Mouse (Mus musculus) liver, embryonic 16.5 days (tissue): ENCODE measurements around the gene Far1. TPM values are rescaled to one million over a fixed set of nuclear protein-coding genes. Genes with fewer than 3 reads are reported as not detected.

Experiments used
- ATAC-seq: fragments of 200-750 bp; cut with Nextera tagmentation; 2 replicates; pipeline ENCODE4 v1.8.0; 2017; ENCODE audit warnings: low read depth, mild to moderate bottlenecking, moderate number of reproducible peaks, moderate library complexity
- H3K27ac ChIP-seq: fragments of 300-500 bp; sonication (generic); 2 replicates; pipeline ENCODE4 v1.5.1; 2014; ENCODE audit warnings: mild to moderate bottlenecking, low read length
- H3K27me3 ChIP-seq: fragments of 300-500 bp; sonication (generic); 2 replicates; pipeline ENCODE4 v1.6.1; 2014; ENCODE audit warnings: low read depth, low read length, mixed read lengths; ENCODE audit not compliant: control insufficient read depth, insufficient read depth
- H3K36me3 ChIP-seq: fragments of 300-500 bp; sonication (generic); 2 replicates; pipeline ENCODE4 v1.6.1; 2014; ENCODE audit warnings: mild to moderate bottlenecking; ENCODE audit not compliant: control insufficient read depth, insufficient read depth
- H3K4me1 ChIP-seq: fragments of 300-500 bp; sonication (generic); 2 replicates; pipeline ENCODE4 v1.6.1; 2014; ENCODE audit warnings: low read depth, low read length, mixed read lengths; ENCODE audit not compliant: control insufficient read depth
- H3K4me2 ChIP-seq: fragments of 300-500 bp; sonication (generic); 2 replicates; pipeline ENCODE4 v1.6.1; 2014; ENCODE audit warnings: low read depth, low read length, mixed read lengths
- H3K4me3 ChIP-seq: fragments of 300-500 bp; sonication (generic); 2 replicates; pipeline ENCODE4 v1.5.1; 2014; ENCODE audit warnings: low read depth, mild to moderate bottlenecking, low read length
- H3K9ac ChIP-seq: fragments of 300-500 bp; sonication (generic); 2 replicates; pipeline ENCODE4 v1.6.1; 2014; ENCODE audit warnings: low read depth, low read length
- H3K9me3 ChIP-seq: fragments of 300-500 bp; sonication (generic); replicated peaks from 2 replicates; pipeline ENCODE4 v1.6.1; 2016; ENCODE audit warnings: low read length; ENCODE audit not compliant: control insufficient read depth
- WGBS: fragments of 180-500 bp; shearing (Covaris S2); extraction: QIAGEN DNeasy Blood & Tissue Kit; methylation state at CpG from one replicate; pipeline ENCODE4 v1.1.7; 2014; ENCODE audit not compliant: insufficient replicate concordance; 5-methylcytosine and 5-hydroxymethylcytosine counted together
- polyA plus RNA-seq: library from polyadenylated mRNA; unstranded; fragments of >200 nt; fragmentation: Nextera tagmentation; extraction: Ambion mirVana; gene quantifications from 2 replicates; pipeline ENCODE4 v1.2.1, GENCODE M21; 2015

Far1 gene
- polyA plus RNA-seq, 1 experiment from 2014 or later = 20.4 TPM

- no peak overlapping the region for H3K4me3 ChIP-seq
- no peak for ATAC-seq
- WGBS = 66% methylated on average over 4 of the region's 4 CpGs
- H3K9me3 ChIP-seq = no peaks in the 10 kb centered on the region
- H3K27me3 ChIP-seq = peaks cover 3% of the 10 kb centered on the region; the same call in 1 of the 2 replicates
- no peak overlapping the region for H3K9ac ChIP-seq
- H3K36me3 ChIP-seq = no peaks in the 10 kb centered on the region
- H3K4me1 ChIP-seq = no peaks in the 10 kb centered on the region
- no peak overlapping the region for H3K27ac ChIP-seq
- H3K4me2 ChIP-seq = no peak overlapping the region
Observed at GRCm38 (mm10) chr7:113505516-113506045, 8.1 kb upstream of the Far1 start.

- Histone ChIP-seq H3K9me3 (no peaks in the 10 kb centered on the region), H3K36me3 (no peaks in the 10 kb centered on the region), H3K27me3 (peaks cover 3% of the 10 kb centered on the region; the same call in 1 of the 2 replicates), H3K4me3 (no peak overlapping the region), H3K4me1 (peaks cover 13% of the 10 kb centered on the region), H3K27ac (no peak overlapping the region), H3K4me2 (no peak overlapping the region), H3K9ac (no peak overlapping the region)
- ATAC-seq = no peak
- 66% methylated on average over 3 of the region's 3 CpGs for WGBS
Observed at GRCm38 (mm10) chr7:113507846-113508245, 5.8 kb upstream of the Far1 start.

- Histone ChIP-seq H3K36me3 (no peaks in the 10 kb centered on the region), H3K4me3 (no peak overlapping the region), H3K27ac (no peak overlapping the region), H3K9ac (no peak overlapping the region), H3K9me3 (no peaks in the 10 kb centered on the region), H3K4me1 (peaks cover 24% of the 10 kb centered on the region), H3K27me3 (peaks cover 5% of the 10 kb centered on the region; the same call in 1 of the 2 replicates), H3K4me2 (no peak overlapping the region)
- 43% methylated on average over 3 of the region's 3 CpGs for WGBS
- no peak for ATAC-seq
Observed at GRCm38 (mm10) chr7:113511396-113511795, 2.2 kb upstream of the Far1 start.

DNA sequence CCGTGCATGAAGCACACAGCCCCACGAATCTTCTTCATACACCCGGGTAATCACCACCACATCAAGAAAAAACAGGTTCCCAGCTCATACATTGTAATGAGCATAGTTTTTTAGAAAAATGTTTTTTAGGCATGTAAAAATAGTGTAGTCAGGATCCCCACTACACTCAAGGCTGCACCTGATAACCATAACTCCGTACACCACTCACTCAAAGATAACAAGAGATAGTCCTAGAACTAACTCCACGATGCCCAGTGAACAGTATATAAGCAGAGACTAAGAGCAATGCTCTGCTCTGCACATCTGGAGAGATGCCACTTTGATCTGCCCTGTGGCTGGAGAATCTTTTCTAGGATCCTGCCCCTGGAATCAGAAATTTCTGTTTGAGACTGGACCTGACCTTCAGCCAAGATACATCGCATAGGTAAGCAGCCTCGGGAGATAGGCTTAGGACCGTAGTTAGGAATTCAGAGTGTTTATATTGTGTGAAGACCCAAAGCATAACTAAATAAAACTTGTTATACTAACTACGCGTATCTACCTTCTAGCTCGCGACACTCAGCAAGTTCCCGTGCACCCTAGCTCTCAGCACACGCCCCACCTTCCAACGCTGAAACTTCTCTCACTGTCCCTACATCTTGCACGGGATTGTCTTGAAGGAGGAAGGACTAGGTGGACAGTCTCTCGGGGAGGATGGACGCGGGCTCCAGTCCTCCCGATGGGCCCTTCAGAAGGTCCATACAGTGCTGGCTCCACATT, 928 bp upstream of the Far1 start:
- peaks cover 24% of the 10 kb centered on the region for H3K4me1 ChIP-seq
- peak overlapping the region; percentile 91 for H3K4me2 ChIP-seq
- WGBS = 6% methylated on average over 20 of the region's 20 CpGs
- H3K27ac ChIP-seq = peak overlapping the region; percentile 84
- H3K27me3 ChIP-seq = peaks cover 5% of the 10 kb centered on the region; the same call in 1 of the 2 replicates
- H3K4me3 ChIP-seq = peak overlapping the region; percentile 74
- peak overlapping the region; percentile 83 for H3K9ac ChIP-seq
- H3K36me3 ChIP-seq = no peaks in the 10 kb centered on the region
- peak; percentile 14 for ATAC-seq
- H3K9me3 ChIP-seq = no peaks in the 10 kb centered on the region

- Histone ChIP-seq H3K4me1 (peaks cover 24% of the 10 kb centered on the region), H3K9me3 (no peaks in the 10 kb centered on the region), H3K27me3 (peaks cover 5% of the 10 kb centered on the region; the same call in 1 of the 2 replicates), H3K4me2 (peak overlapping the region; percentile 91), H3K4me3 (peak overlapping the region; percentile 74), H3K36me3 (no peaks in the 10 kb centered on the region), H3K9ac (peak overlapping the region; percentile 83), H3K27ac (peak overlapping the region; percentile 84)
- peak; percentile 77 for ATAC-seq
- WGBS = under 1% methylated on average over 45 of the region's 45 CpGs
Observed at GRCm38 (mm10) chr7:113513963-113514649, 472 bp downstream of the Far1 start.

DNA sequence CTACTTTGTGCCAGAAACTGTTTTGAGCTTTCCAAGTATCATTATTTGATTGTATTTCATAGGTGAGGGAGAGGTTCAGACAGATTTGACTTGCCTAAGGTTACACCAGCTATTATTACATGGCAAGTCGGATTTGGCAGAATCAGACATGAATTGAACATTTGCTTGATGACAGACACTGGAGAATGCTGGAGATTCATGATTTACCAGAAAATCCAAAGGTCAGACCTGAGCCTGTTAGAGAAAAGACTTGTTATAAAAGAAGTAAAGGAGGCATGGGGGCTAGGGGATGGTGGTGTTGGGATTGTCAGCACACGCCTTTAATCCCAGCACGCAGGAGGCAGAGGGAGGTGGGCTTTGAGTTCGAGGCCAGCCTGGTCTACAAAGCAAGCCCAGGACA, 2.2 kb downstream of the Far1 start:
- no peak overlapping the region for H3K27ac ChIP-seq
- no peaks in the 10 kb centered on the region for H3K9me3 ChIP-seq
- H3K4me2 ChIP-seq = no peak overlapping the region
- ATAC-seq = no peak
- H3K4me3 ChIP-seq = no peak overlapping the region
- H3K36me3 ChIP-seq = no peaks in the 10 kb centered on the region
- 0 out of 2 replicates have a peak, but pooled peaks cover 2% of the 10 kb centered on the region for H3K27me3 ChIP-seq
- H3K4me1 ChIP-seq = peaks cover 24% of the 10 kb centered on the region
- 74% methylated on average over 4 of the region's 4 CpGs for WGBS
- no peak overlapping the region for H3K9ac ChIP-seq

GRCm38 (mm10) chr7:113518419-113518818, 4.8 kb downstream of the Far1 start:
- peaks cover 8% of the 10 kb centered on the region for H3K4me1 ChIP-seq
- no peak overlapping the region for H3K4me2 ChIP-seq
- no peak overlapping the region for H3K4me3 ChIP-seq
- no peak overlapping the region for H3K9ac ChIP-seq
- H3K27ac ChIP-seq = no peak overlapping the region
- WGBS = 17% methylated on average over 3 of the region's 3 CpGs
- no peaks in the 10 kb centered on the region for H3K36me3 ChIP-seq
- no peaks in the 10 kb centered on the region for H3K27me3 ChIP-seq
- ATAC-seq = no peak
- H3K9me3 ChIP-seq = no peaks in the 10 kb centered on the region

- Histone ChIP-seq H3K4me2 (no peak overlapping the region), H3K4me1 (peaks cover 8% of the 10 kb centered on the region), H3K27me3 (no peaks in the 10 kb centered on the region), H3K9ac (no peak overlapping the region), H3K4me3 (no peak overlapping the region), H3K9me3 (no peaks in the 10 kb centered on the region), H3K36me3 (no peaks in the 10 kb centered on the region), H3K27ac (no peak overlapping the region)
- WGBS = 70% methylated on average over 2 of the region's 2 CpGs
- no peak for ATAC-seq
Observed at GRCm38 (mm10) chr7:113518961-113519360, 5.3 kb downstream of the Far1 start.

- H3K4me2 ChIP-seq = no peak overlapping the region
- 32% methylated on average over 1 of the region's 1 CpGs for WGBS
- H3K4me1 ChIP-seq = no peaks in the 10 kb centered on the region
- no peaks in the 10 kb centered on the region for H3K9me3 ChIP-seq
- ATAC-seq = peak; percentile 81
- no peak overlapping the region for H3K4me3 ChIP-seq
- no peak overlapping the region for H3K9ac ChIP-seq
- no peaks in the 10 kb centered on the region for H3K27me3 ChIP-seq
- H3K36me3 ChIP-seq = peaks cover 2% of the 10 kb centered on the region; the same call in 1 of the 2 replicates
- no peak overlapping the region for H3K27ac ChIP-seq
Observed at GRCm38 (mm10) chr7:113543158-113543557, 29.5 kb downstream of the Far1 start.
